Mouse (Mus musculus) E14TG2a.4 (cell line): Measurements from ENCODE around the gene Xrcc6.

Experiments used
- CTCF ChIP-seq: conservative IDR thresholded peaks from 2 replicates; pipeline ENCODE4 v1.5.1; 2014; ENCODE audit warnings: low read length
- NANOG ChIP-seq: IDR thresholded peaks from 2 replicates; pipeline ENCODE4 v1.6.1; 2014; ENCODE audit warnings: borderline replicate concordance, low read length, mixed read lengths
- POU5F1 ChIP-seq: IDR thresholded peaks from 2 replicates; pipeline ENCODE4 v1.6.1; 2014; ENCODE audit warnings: low read length, borderline replicate concordance

DNA sequence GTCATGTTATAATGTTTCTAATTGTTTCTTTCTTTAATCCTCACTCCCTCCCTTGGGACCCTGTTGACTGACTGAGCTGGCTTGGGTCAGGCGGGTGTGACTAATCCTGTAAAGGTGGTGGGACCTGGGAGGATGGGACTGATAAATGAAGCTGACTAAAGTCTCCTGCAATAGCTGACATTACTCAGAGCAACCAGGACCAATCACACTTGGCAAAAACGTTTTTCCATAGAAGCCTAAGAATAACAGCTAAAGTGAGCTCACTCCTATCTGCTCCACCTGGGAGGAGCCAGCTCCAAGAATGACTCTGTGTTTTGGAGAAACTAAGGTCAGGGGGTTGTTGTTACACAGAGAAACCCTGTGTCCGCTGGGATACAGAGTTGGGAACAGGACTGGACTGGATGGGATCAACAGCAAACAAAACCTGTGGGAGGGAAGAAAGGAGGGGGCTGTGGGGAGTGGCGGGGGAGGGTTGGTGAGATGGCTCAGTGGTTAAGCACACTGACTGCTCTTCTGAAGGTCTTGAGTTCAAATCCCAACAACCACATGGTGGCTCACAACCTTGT is 22.6 kb upstream of the Xrcc6 start:
- TF ChIP-seq CTCF (no peak), NANOG (no peak), POU5F1 (no peak)
